Mouse (Mus musculus): ENCODE measurements around the gene Slc25a26.

Slc25a26 gene

GRCm38 (mm10) chr6:94640297-94640696 is 140.2 kb downstream of the Slc25a26 start:
- no peak for DNase-seq (ENCODE audit: low spot score in 2 of 2)

GRCm38 (mm10) chr6:94642048-94642447 is 141.9 kb downstream of the Slc25a26 start:
- no peak for DNase-seq (ENCODE audit: low spot score in 2 of 2)

GRCm38 (mm10) chr6:94643989-94644388 is 143.9 kb downstream of the Slc25a26 start:
- DNase-seq (ENCODE audit: low spot score in 2 of 2): no peak

- DNase-seq (ENCODE audit: low spot score in 2 of 2): no peak
Measured at GRCm38 (mm10) chr6:94644641-94645040, 144.5 kb downstream of the Slc25a26 start.

- no peak for DNase-seq (ENCODE audit: low spot score in 2 of 2)
Measured at GRCm38 (mm10) chr6:94645723-94646122, 145.6 kb downstream of the Slc25a26 start.

GRCm38 (mm10) chr6:94646274-94646863 is 146.2 kb downstream of the Slc25a26 start:
- DNase-seq (ENCODE audit: low spot score in 2 of 2): no peak

GRCm38 (mm10) chr6:94646902-94647301 is 146.8 kb downstream of the Slc25a26 start:
- no peak for DNase-seq (ENCODE audit: low spot score in 2 of 2)

- no peak for DNase-seq (ENCODE audit: low spot score in 2 of 2)
Measured at GRCm38 (mm10) chr6:94647574-94648430, 147.7 kb downstream of the Slc25a26 start.

GRCm38 (mm10) chr6:94648496-94648895 is 148.4 kb downstream of the Slc25a26 start:
- no peak for DNase-seq (ENCODE audit: low spot score in 2 of 2)

- no peak for DNase-seq (ENCODE audit: low spot score in 2 of 2)
Measured at GRCm38 (mm10) chr6:94649637-94650036, 149.5 kb downstream of the Slc25a26 start.

GRCm38 (mm10) chr6:94651541-94651940 is 151.4 kb downstream of the Slc25a26 start:
- no peak for DNase-seq (ENCODE audit: low spot score in 2 of 2)

GRCm38 (mm10) chr6:94652659-94653213 is 152.6 kb downstream of the Slc25a26 start:
- no peak for DNase-seq (ENCODE audit: low spot score in 2 of 2)

- DNase-seq (ENCODE audit: low spot score in 2 of 2): no peak
Measured at GRCm38 (mm10) chr6:94653388-94654316, 153.5 kb downstream of the Slc25a26 start.

All from frontal cortex, postnatal 14 days (tissue).